Mouse (Mus musculus) thymus, postnatal 14 days (tissue): Measurements from ENCODE around the gene Armc3.

ENCODE experiments used
- DNase-seq: peaks from one replicate; pipeline ENCODE4 v3.0.0; 2021

Armc3 gene

DNA sequence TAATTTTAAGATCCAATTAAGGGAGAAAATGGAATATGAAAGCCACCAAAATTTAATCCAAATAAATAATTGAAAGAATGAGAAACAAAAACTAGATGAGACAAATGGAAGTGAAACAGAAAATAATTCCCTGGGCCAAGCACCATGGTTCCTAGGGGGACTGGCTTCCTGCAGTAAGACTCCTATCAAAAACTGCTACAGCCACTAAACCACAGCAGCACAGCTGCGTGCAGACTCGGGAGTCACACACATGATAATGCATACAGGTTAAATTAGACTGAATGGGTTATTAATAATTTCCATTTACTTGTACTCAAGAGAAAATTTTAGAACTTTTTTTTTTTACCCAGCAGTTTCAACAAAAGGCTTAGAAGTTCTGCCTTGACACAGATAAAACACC lies 154.1 kb downstream of the Armc3 start:
- DNase-seq: no peak
